8 mouse cellular contexts compared by ENCODE assay signal in the genomic region with DNA sequence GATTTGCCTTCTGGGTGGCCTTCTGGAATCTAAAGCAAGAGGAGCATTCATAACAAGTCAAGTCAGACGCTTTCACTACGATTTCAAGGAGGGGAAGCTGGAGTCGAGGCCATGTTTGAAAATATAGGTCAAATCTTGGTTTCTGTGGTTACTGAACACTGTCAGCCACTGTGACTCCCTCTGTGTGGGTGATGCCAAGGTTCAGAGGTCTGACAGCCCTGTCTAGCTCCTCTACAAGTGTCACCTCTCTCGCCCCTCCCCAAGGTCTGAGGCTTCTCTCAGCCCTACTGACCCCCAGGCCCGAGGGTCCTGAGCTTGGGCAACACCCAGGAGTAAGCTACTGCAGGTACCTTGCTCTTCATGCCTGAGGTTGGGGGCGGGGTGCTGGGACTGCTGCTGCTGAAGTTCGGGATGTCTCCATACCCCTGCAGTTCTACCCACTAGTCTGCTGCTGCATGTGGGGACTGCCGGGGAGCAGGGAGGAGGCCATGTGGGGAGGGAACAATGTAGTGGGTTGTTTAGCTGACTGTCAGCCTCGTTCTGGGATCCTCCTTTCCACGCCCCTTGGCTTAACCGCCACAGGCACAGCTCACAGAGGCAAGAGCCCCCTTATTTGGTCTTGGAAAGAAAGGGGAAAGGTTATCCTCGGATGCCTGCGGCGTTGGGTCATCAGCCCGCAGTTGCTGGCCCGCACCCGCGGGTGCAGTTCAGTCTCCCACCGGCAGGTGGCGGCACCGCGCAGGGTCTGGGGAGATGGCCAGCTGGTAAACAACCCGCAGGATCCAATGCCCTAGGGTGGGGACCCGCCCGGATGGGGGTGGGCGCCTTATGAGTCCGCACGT. TPM values are rescaled to one million over a fixed set of nuclear protein-coding genes. Genes with fewer than 3 reads are reported as not detected.
DNase-seq lines count a peak whose midpoint lies in the region; ATAC-seq and TF ChIP-seq lines count a peak whose summit lies in the region.

No protein-coding gene starts in this region.

- H3K9me3 ChIP-seq in hindbrain, postnatal 0 days (ENCODE audit: low read length) = no peaks in the 10 kb centered on the region

- H3K4me3 ChIP-seq in hindbrain, postnatal 0 days (ENCODE audit: low read length) = peak overlapping the region; percentile 29

- H3K27ac ChIP-seq in hindbrain, postnatal 0 days = no peak overlapping the region

- peak; percentile 69 to 70 for DNase-seq in gastrocnemius, adult 8-10 months (ENCODE audit: low spot score in 2 of 2)
- peak; percentile 80 for DNase-seq in hindbrain, postnatal 0 days (ENCODE audit: low spot score)
- DNase-seq in left cerebral cortex, adult 18-20 months (ENCODE audit: low spot score in 2 of 2) = peak; percentile 84 to 86
- DNase-seq in lung, postnatal 4 days = peak; percentile 91 to 94
- DNase-seq in retina, postnatal 7 days (ENCODE audit: low read depth, low spot score) = peak; percentile 68
- peak; percentile 97 for DNase-seq in urinary bladder, adult 2 months (ENCODE audit: low spot score)

- H3K9ac ChIP-seq in hindbrain, postnatal 0 days (replicated peaks; ENCODE audit: low read length) = no peak overlapping the region

- 14% methylated on average over 28 of the region's 28 CpGs for WGBS in hindbrain, postnatal 0 days

- peak; percentile 99 for TF ChIP-seq CTCF in hindbrain, postnatal 0 days (IDR thresholded peaks at IDR 0.05; ENCODE audit: low read depth)

- H3K4me1 ChIP-seq in hindbrain, postnatal 0 days (ENCODE audit: insufficient read depth, low read length) = 0 out of 2 replicates have a peak, but pooled peaks cover 5% of the 10 kb centered on the region

- no peaks in the 10 kb centered on the region for H3K27me3 ChIP-seq in hindbrain, postnatal 0 days (ENCODE audit: insufficient read depth, low read length)

- H3K4me2 ChIP-seq in hindbrain, postnatal 0 days (ENCODE audit: low read depth, low read length) = peak overlapping the region; percentile 66

- no peaks in the 10 kb centered on the region for H3K36me3 ChIP-seq in hindbrain, postnatal 0 days (ENCODE audit: insufficient read depth, low read length)

- ATAC-seq in activated CD4-positive, CD25-positive, alpha-beta regulatory T cell, adult 4 months = peak; percentile 76
- peak; percentile 81 for ATAC-seq in common myeloid progenitor, adult 5-6 weeks (replicated peaks; ENCODE audit: low read depth, poor library complexity, severe bottlenecking)
- peak; percentile 81 for ATAC-seq in hindbrain, postnatal 0 days

RNA-seq across cellular contexts. Expression of a gene that starts 43.7 kb away (rescaled TPM):
- polyA plus RNA-seq in activated CD4-positive, CD25-positive, alpha-beta regulatory T cell, adult 4 months (2017; shearing (Covaris generic)) = not detected
- 0.44 and 1.3 TPM in 2 replicates for total RNA-seq in common myeloid progenitor, adult 5-6 weeks (2017)
- total RNA-seq in gastrocnemius, adult 8-10 months (2022) = 100 to 1,000 TPM; 268 to 577 (median 411) TPM
- total RNA-seq in hindbrain, postnatal 0 days (2014; rRNA removed) = 6.4 and 7.8 TPM in 2 replicates
- polyA plus RNA-seq in hindbrain, postnatal 0 days (2015; fragmentation: Nextera tagmentation; extraction: Ambion mirVana) = 5.8 TPM in 2 replicates
- 10 to 100 TPM; 17.2 to 19.1 TPM for total RNA-seq in left cerebral cortex, adult 18-20 months (2021)
- polyA plus RNA-seq in urinary bladder, adult 2 months (2012; rRNA removed) = 268 and 422 TPM in 2 replicates

Comparison
In these comparisons a context has a peak if more than half of its experiments do, and no peak if none do; other contexts are left out.
1. RNA of a gene that starts 43.7 kb away (total RNA-seq): 268 to 577 TPM in gastrocnemius, adult 8-10 months; 17.2 to 19.1 TPM in left cerebral cortex, adult 18-20 months, 6.4 to 7.8 TPM in hindbrain, postnatal 0 days and 0.44 to 1.3 TPM in common myeloid progenitor, adult 5-6 weeks; every median in the first group is over 10 times any median in the second.
2. Peak in every context shown above with its lines, with median percentiles within 50 percentile points of each other: ATAC-seq and DNase-seq.